Mouse (Mus musculus): ENCODE data around the gene Gm42906.

DNA sequence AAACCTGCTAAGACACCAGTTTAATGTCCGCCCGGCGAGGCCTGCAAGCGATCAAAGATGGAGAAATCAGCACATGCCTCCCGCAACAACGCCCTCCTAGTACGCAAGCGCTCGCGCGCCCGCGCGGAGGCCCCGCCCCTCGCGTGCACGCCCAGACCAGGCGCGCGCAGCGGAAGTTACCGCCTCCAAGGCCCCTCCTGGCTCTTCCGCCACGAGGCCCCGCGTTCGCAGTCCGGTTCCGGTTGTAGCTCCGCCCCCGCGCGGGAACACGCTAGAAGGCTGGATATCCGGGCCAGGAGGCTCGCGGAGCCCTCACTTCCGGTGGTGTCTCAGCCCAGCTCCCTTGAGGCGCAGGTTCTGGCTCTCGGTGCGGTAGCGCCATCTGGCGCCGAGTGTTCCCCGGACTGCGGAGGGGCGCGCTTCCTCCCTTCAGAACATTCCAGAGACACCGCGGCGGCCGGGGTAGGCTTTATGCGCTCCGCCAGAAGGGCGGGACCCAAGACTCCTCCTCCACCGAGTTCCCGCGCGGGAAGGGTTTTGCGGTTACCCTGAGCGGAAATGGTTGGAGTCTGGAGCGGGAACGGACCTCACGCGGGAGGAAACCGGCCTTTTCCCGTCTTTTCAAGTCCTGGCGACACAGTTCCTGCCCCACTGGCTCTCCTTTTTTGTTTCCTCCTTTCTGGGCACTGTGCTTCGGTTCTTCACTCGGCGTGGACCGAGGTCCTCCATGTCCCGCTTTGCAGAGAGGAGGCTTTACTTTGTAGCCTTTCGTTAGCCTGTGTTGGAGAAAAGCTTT lies 59.4 kb downstream of the Gm42906 start:
- TF ChIP-seq GATA1 (IDR thresholded peaks at IDR 0.05; ENCODE audit: low read length) (no peak), TAL1 (IDR thresholded peaks at IDR 0.05; ENCODE audit: low read length) (no peak)
